Mouse (Mus musculus) embryo, embryonic 11 days (tissue): Measurements from ENCODE around the gene Eif2d.
A peak's percentile ranks its signal among the peaks of the same experiment; 100 is the strongest.

Experiments used
- DNase-seq: peaks from one replicate; pipeline ENCODE4 v3.0.0-alpha.2; 2015

Eif2d gene

DNA sequence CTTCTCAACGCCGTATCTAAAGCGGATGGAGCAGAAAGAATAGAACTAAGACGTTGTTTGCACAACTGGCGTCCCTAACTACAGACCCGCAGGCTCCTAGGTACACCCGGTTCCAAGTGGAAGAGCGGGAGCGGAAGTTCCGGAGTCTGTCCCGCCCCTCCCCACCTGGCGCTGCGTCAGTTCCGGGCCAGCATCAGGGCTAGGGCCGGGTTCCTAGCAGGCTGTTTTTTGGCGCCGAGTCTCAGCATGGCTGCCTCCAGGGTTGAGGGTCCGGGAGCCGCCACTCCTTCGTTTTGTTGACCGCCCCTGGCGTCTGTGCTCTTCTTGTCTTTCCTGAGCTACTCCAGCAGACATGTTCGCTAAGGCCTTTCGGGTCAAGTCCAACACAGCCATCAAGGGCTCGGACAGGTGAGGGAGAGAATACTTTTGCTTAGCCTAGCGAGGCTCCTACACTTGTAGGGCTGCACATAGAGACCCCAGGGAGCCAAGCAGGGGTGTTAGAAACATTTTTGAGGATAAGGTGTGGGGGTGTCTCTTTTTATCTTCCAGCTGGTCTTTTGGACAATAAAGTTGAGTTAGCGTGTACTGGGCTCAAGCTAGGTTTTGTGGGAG lies at the start of gene Eif2d:
Eif2d (plus strand) TSS at position 164 of the 612 bp plus-strand sequence.
- DNase-seq = peak; percentile 94

DNA sequence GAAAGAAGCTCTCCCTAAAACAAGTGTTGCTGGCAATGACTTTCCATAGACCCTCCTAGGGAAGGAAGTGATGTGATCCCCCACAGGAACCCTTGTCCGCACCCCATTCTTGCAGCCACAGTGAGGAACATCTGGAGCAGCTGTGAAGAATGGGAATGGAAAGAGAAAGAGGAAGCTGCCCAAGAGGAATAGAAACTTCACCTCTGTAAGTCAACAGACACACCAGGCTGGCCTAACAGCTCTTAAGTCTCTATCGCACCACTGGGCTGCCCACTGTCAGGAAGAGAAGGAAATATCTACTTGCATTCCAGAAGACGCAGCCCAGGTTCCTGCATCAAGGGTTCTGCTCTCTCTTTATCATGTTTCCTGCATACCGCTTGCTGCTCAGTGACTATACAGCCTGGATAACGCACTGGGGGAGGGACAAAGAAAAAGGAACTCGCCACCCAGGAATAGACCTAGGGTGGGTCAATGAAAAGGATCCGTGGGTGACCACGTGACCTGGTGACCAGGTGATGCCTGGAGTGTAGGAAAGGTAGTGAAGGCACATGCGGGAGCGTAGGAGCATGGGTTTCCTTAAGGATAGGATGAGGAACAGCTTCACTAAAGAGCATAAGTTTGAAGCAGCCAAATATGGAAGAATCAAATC lies 49.1 kb upstream of the Eif2d start:
- DNase-seq = no peak

DNA sequence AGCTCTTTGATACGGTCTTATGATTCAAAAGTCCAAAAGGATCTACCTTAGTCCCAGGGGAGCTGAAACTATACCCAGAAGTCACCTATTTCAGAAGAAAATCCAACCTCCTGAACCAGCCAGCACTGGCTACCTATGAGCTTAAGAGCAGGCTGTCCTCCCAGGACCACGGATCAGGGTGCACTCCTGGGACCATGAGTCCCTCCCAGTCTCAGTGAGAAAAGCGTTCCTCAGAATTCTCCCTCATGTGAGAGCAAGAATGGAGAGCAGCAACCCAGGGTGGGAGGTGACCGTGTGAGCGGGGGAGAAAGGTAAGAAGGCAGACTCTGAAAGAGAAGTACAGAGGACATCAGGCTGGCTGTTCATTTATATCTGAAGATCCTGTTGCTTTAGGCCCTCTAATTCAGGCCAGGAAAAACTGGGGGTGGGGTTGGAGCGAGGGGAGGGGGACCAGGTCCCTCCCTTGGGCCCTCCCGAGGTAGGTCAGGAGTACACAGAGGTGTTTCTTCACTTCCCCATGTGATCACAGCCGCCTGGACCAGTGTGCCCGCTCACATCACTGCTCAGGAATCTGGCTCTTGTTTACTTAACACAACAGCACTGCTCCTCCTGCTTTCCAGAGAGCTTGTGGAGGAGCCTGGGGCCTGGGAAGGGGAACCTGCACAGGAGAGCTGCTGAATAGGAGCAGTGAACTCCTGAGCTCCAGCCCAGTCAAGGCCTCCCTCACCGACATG lies 45.2 kb upstream of the Eif2d start:
- peak; percentile 47 for DNase-seq

DNA sequence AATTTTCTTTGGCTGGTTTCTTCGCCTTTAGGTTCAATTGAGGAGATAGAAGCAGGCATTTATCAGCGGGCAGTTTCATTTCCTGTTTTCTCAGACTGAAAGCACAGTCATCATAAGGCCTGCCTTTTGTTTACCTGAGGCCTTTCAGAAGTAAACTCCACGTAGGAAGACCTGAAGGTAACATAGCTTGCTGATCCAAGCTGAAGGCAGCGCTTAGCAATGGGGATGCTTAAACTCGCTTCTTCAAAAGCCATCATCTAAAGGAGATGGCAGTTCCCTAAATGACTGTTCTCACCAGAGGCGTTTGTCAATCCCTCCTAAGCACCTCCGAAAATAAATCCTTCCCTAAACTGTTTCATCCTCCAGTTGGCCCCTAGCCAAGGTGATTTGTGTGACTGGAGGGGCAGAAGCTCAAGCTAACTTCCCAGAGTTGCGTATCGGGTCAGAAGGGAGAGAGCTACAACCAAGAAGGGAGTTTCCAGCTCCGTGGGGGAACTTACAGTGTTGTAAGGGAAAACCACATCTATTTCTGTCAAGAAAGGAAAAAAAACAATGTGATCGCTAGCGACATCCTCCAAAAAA lies 42.4 kb upstream of the Eif2d start:
- DNase-seq = no peak

DNA sequence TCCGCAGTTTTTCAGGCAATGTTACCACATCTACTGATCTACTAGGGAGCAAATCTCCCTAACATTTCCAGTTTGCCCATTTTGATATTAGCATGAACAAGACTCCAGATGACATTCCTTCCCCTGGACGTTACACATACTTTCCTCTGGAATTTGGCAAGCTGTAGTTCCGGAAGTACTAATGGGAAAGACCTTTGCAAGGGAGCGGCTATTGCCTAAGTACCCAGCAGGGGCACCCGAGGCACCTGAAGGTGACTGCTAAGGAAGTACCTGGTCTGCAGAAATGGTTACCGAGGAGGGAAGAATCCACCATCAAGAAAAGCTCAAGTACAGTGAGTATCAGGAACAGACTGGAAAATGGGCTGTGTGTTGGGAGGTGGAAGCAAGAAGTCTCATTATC lies 40.4 kb upstream of the Eif2d start:
- DNase-seq = peak; percentile 41

DNA sequence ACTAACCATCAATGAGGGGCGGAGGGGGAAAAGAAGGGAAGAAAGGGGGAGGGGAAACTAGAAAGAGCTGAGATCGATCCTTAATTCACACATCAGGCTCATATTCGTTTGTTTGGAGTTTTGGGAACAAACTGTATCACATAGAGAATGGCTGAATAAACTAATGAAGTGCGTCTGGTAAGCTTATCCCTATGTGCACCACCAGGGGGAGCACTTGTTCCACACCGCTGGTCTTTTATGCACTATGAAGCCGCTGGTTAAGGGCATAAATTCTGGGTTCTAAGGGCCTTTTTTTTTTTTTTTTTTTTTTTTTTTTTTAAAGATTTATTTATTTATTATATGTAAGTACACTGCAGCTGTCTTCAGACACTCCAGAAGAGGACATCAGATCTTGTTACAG lies 37.0 kb upstream of the Eif2d start:
- DNase-seq = peak; percentile 76

DNA sequence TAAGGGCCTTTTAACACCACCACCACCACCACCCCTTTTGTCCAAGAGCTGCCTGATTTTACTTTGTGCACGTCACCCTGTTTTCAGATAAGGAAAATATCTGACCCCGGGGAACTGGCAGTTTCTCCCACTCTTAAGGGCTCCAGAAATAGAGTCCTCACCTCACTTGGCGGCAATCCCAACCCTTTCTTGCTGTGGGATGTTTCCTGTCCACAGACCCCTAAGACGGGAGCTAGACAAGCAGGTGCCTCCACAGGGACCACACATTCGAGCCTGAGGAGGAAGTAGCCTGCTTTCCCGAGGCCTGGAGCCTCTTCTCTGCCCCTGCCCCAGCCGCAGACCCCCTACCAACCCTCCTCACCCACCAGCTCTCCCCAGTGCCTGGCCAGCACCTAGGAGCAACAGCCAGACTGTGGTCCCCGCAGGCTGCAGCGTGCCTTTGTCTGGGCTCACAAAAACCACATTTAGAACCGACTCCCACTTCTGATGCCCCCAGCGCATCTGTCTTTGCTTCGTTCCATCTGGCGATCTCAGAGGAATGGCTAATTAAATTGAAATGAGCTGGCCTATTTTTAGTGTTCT lies 36.5 kb upstream of the Eif2d start:
- no peak for DNase-seq

DNA sequence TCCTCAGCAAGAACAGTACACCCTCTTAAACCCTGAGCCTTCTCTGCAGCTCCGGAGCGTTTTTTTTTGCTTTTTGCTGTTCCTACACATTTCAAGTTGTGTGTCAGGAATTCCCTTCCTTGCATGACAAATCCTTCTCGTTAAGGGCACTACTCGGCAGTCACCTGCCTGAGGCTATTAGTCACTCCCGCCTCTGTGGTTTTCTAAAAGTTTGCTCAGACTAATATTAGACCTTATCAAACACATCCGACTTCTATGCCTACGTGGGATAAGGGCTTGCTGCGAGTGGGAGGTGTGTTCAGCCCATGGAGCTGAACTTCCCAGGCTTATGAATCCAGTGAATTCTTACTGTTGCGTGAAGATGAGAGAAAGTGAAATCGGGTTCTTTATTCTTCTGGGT lies 34.5 kb upstream of the Eif2d start:
- no peak for DNase-seq

DNA sequence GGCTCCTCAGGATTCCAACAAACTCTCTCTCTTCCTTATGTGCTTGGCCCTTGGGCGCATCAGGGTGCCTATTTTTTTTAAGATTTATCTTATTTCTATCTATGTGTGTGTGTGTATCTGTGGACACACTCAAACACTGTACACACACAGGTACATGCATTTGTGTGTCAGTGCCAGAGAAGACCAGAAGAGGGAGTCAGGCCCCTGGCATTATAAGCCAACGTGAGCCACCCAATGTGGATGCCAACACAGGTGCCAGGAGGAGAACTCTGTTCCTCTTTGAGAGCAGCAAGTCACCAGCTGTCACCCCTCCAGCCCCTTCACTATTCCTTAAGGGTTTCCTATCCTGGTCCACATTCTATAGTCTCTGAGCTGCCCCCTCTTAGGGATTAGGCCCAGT lies 34.0 kb upstream of the Eif2d start:
- no peak for DNase-seq

DNA sequence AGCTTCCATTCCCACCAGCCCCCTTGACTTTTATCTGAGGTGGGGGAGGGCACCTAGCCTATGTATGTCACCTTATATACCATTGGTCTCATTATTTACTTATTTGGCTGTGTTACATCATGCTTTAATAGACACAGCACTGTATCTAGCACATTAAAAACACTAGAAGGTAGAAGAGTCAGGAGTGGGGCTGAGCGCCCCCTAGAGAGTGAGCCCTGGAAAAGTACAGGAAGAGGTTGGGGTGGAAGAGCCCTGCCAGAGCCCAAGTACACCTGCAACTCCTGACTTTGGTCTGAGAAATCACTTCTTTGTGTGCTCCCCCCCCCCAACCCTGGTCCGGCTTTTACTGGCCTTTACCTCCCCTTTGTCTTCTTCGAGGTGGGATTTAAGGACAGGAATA lies 31.0 kb upstream of the Eif2d start:
- no peak for DNase-seq

DNA sequence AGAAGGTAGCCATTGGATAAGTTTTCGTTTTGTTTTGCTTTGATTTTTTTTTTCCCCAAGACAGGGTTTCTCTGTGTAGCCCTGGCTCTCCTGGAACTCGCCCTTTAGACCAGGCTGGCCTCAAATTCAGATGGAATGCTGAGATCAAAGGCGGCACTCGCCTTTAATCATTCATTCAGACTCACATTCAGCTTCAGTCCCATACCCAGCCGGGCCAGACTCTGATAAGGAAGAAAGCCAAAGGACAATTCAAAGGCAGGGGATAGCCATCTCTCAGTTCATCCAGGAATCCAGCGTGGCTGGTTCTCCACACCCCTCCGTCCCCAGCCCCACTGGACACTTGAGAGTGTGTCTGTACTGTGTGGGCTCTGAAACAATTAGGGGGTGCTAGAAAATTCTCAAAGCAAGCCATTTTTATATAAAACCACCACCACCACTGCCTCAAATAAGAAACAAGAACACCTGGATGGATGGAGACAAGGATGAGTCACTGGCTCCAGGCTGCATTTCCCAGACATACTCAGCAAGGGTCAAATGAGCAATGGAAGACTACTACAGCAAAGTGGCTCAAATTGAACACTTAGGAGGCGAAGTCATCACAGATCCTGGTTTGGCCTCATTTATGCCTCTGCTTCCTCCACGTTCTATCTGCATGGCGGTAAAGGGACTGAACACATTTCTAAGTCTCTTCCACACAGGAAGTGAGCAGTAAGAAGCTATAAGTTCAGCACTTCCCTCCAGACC lies 29.3 kb upstream of the Eif2d start:
- no peak for DNase-seq

DNA sequence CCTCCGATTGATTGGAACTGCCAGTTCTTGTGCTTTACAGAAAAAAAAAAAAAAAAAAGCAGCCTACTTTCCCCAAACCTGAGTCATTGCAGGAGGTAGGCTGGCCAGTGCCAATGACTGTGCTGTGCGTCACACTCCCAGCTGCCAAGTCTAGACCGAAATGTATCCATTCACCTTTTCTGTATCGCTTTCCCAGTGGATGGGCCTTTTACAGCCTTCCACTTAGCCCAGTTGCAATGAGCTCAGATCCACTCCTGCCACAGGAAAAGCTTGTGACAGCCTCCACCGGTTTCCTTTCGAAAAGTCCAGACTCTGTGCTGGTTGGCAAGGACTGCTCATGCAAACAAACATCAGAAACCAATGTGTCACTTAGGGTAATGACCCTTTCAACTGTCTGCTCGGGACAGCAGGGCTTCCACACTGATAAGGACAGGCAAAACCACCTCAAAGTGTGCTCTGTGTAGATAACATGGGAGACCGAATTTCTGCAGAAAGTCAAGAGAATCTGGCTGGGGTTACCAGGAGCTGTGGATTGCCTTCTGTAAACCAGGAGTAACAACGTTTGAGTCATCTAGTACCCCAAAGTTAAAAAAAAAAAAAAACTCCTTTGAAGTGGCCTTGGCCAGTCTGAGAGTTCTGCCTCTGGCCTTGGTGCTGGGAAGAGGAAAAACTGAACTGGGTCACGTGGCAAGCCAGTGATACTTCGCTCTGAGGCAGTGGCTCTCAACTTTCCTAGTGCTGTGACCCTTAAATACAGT lies 26.8 kb upstream of the Eif2d start:
- no peak for DNase-seq

DNA sequence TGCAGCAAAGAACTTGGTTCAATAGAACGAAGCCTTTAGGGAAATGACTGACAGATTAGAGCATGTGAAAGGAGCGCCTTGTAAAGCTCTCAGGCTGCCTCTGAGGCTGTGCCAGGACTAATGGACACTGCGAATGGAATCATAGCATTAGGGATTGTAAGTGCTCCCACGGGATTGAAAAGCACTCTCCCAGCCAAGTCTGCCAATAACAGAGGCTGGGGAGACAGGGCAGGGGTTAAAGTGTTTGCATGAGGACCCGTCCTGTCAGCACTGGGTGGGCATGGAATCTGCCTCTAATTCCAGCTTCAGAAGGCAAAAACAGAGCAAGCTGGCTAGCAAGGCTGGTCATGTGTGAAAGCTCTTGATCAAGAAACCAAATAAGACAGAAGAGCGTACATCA lies 18.8 kb upstream of the Eif2d start:
- no peak for DNase-seq

DNA sequence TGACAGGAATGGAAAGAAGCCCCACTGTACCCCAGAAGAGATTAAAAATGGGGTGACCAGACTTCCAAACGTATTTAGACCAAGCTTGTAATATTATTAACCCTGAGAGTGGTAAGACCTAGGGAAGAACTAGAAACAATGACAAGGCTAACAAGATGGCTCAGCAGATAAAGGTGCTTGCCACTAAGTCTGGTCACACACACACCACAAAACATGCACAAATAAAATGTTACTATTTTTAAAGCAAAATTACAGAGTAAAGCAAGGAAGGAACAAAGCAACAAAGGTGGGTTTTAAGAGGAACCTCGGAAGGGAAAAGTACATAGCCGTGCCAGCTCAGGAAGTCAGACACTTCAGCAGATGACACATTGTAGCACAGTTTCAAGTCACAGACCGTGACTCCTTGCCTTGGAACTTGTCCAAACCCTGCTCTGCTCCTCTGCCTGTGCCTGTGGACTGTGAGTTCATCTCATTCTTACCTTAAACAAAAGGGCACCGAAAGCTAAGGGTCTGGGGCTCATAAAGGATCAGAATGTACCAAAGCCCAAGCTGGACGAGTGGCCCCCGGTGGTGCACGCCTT lies 17.9 kb upstream of the Eif2d start:
- DNase-seq = no peak

DNA sequence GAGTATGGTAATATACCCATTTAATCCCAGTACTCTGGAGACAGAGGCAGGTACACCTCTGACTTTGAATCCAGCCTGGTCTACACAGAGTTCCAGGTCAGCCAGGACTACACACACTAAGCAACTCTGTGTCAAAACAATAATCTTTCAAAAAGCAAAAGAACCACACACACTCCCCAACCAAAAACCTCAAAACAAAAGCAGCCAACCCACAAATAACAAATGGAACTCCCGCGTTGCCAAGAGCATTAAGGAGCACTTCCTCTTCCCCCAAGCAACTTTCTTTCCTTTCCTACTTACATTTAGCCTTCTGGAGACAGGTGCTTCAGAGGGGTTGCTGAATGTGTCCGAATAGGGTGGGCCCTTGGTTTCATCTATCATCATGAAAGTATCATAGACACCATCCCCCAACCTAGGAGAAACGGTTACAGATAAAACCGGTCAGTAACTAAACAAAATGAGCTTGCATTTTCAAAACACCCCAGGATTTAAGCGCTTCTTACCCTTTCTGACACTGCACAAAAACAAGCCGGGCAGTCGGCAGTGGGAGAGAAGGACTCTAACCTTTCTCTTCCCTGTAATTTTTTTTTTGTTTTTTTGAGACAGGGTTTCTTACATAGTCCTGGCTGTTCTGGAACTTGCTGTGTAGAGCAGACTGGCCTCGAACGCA lies 16.9 kb upstream of the Eif2d start:
- DNase-seq = no peak

DNA sequence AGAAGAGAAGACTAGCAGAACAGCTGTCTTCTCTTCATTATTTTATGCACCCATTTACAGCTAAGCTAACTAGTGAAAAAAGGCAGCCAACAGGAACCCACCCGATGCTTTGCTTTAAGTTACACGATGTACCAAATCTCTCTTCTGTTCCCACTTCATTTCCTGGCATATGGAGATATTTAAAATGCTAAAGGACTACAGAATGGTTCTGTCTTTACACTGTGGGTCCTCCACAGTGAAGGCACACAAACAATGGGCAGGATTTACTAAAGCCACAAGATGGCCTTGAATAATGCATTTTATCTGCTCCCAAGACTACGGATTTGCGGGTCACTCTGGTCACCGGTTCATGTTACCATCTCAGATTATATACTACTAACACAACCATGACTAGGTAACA lies 15.9 kb upstream of the Eif2d start:
- DNase-seq = peak; percentile 33

DNA sequence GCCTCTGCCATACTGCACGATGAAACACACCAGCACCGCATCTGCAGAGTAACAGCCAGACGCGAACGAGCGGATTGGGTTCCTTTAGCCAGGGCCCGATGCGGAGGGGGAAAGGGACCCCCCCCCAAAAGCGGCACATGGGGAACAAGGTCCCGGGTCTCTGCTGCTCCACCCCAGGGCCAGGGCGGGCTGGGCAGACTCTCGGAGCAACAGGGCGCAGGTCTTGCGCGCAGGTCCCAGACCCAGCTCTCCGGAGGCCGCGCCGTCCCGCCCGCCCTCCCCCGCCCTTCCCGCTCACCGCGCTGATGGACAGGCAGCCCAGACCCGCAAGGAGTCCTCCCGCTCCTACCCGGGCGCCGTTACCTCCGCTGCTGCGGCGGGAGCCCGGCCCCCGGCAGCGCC lies 15.3 kb upstream of the Eif2d start:
- DNase-seq = no peak

DNA sequence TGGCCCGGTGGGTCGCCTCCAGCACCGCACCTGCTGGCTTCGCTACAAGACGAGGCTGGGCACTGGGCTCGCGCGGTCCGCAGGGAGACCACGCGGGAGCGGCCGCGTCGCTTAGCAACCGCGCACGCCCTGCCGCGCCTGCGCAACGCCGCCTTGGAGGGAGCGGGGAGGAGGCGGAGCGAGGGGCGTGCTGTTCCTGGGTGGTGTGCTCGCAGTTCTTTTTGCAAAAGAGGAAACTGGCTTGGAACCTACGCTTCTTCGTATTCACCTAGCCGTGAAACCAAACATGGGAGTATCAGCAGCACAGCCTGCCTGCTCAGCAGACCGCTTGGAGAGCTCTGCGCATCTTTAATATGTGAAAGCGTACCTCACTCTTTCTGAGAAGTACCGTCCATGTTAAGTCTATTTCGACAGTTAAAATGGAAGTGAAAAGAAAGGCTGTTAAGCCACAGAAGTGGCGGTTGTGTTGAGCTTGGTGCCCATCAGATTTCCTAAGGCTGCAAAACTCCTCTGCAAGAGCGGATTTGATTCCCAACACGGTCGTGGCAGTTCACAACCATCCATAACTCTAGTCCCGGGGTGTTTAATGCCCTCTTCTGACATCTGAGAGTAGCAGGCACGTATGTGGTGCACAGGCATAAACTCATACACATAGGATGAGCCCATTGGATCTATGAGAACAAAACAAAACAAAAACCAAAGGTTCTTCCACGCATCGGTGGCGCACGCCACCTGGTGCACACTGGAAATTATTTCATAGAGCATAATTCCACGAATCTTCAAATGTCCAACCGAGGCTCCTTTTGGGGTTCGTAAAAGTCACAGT lies 14.6 kb upstream of the Eif2d start, which contains the start of gene Dyrk3:
Dyrk3 (minus strand) TSS at position 150 of the 826 bp plus-strand sequence.
- DNase-seq = peak; percentile 97

DNA sequence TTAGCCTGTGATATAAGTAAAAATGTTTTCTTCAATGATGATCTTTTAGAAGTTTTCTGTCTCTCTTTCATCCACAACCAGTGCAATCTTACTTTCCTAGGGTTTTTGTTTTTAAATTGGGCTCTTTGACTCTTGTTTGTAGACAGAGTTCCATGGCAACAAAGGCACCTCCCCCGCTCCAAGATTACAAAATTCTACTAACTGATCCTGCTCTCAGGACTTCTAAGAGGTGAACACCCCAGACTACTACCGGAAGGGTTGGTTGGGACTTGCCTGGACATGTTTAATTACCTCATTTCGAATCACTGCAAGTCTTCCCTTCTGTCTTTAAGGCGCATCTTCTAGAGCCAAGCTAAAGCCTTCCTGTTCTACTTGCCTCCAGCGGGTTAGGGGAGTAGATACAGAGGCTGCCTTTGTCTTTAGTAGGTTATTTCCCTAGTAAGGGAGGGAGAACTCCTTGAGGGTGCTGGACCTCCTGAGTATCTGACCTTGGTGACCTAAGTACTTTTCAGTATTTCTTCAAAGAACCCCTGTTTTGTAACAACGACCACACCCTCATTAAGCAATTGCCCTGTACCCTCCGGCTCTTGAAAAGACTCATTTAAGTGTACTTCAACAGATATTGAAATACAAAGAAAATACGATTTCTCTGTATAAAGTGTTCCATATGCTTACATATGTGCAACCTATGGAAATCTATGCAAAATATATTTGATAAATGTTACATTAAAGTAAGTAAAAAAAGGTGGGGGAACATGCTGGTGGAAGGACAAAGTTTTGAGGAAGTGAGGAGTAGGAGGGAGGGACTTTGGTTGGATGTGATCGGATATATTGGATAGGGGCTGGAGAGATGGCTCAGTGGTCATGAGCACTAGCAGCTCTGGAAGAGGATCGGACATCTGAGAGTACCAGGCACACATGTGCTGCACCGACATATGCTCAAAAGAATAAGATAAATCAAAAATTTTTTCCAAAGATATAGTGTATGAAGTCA lies 13.6 kb upstream of the Eif2d start:
- DNase-seq = no peak
